Mouse (Mus musculus): ENCODE data around the gene Ddx42.

GRCm38 (mm10) chr11:106269060-106269431 is 52.3 kb downstream of the Ddx42 start:
- TF ChIP-seq POLR2A (IDR thresholded peaks at IDR 0.05; ENCODE audit: low read depth, low read length) (no peak), CTCF (conservative IDR thresholded peaks at IDR 0.05; ENCODE audit: insufficient read depth, insufficient read length, low read depth, low read length) (no peak)
